Mouse (Mus musculus): ENCODE results near the gene Pibf1. TPM values are rescaled to one million over a fixed set of nuclear protein-coding genes. Genes with fewer than 3 reads are reported as not detected.

The Pibf1 gene
- polyA plus RNA-seq, 1 experiment, result 2.5 TPM

- Histone ChIP-seq H3K4me3 (peak overlapping the region; percentile 53), H3K4me2 (ENCODE audit: low read depth) (peak overlapping the region; percentile 39), H3ac (ENCODE audit: control insufficient read depth, insufficient read length) (peak overlapping the region; percentile 95), H3K79me2 (ENCODE audit: control insufficient read depth, insufficient read depth) (peaks cover 56% of the 10 kb centered on the region), H3K36me3 (ENCODE audit: control insufficient read depth, insufficient read depth) (peaks cover 23% of the 10 kb centered on the region), H3K27me3 (ENCODE audit: control insufficient read depth, insufficient read depth, insufficient read length) (no peaks in the 10 kb centered on the region)
- TF ChIP-seq TCF12 (IDR thresholded peaks at IDR 0.05; ENCODE audit: insufficient read depth, poor library complexity, severe bottlenecking) (peak; percentile 52), POLR2A (IDR thresholded peaks at IDR 0.05; ENCODE audit: insufficient read length, low read depth) (no peak), REST (IDR thresholded peaks at IDR 0.05; ENCODE audit: insufficient read depth, insufficient read length) (no peak), USF1 (IDR thresholded peaks at IDR 0.05; ENCODE audit: low read depth) (no peak), SRF (IDR thresholded peaks at IDR 0.05; ENCODE audit: control insufficient read depth, insufficient read length, low read depth) (no peak), E2F4 (IDR thresholded peaks at IDR 0.05; ENCODE audit: insufficient read depth) (no peak), MYOD1 (IDR thresholded peaks at IDR 0.05; ENCODE audit: control insufficient read depth in 1 of 3, insufficient read length in 2 of 3, low read depth in 2 of 3) (peak in 2 of 3 experiments; percentile 25 to 33), CEBPB (IDR thresholded peaks at IDR 0.05; ENCODE audit: insufficient read depth, poor library complexity, severe bottlenecking) (no peak), MYOG (IDR thresholded peaks at IDR 0.05; ENCODE audit: control insufficient read depth in 1 of 3, insufficient read depth in 1 of 3, insufficient read length in 2 of 3, low read depth in 2 of 3) (peak in 1 of 3 experiments; percentile 86), MAX (IDR thresholded peaks at IDR 0.05; ENCODE audit: low read depth) (no peak), POLR2AphosphoS2 (IDR thresholded peaks at IDR 0.05; ENCODE audit: insufficient read length, low read depth) (no peak), TCF3 (IDR thresholded peaks at IDR 0.05; ENCODE audit: insufficient read length, low read depth) (no peak)
These were observed 200.5 kb downstream of the Pibf1 start for GRCm38 (mm10) chr14:99299701-99300191.

- no peak overlapping the region for H3ac ChIP-seq (ENCODE audit: control insufficient read depth, insufficient read length)
- H3K4me3 ChIP-seq, result peak overlapping the region; percentile 53
- no peaks in the 10 kb centered on the region for H3K27me3 ChIP-seq (ENCODE audit: control insufficient read depth, insufficient read depth, insufficient read length)
- TF ChIP-seq E2F4 (IDR thresholded peaks at IDR 0.05; ENCODE audit: insufficient read depth) (no peak), POLR2A (IDR thresholded peaks at IDR 0.05; ENCODE audit: insufficient read length, low read depth) (no peak), TCF3 (IDR thresholded peaks at IDR 0.05; ENCODE audit: insufficient read length, low read depth) (no peak), MAX (IDR thresholded peaks at IDR 0.05; ENCODE audit: low read depth) (no peak), POLR2AphosphoS2 (IDR thresholded peaks at IDR 0.05; ENCODE audit: insufficient read length, low read depth) (no peak), CEBPB (IDR thresholded peaks at IDR 0.05; ENCODE audit: insufficient read depth, poor library complexity, severe bottlenecking) (no peak), MYOG (IDR thresholded peaks at IDR 0.05; ENCODE audit: control insufficient read depth in 1 of 3, insufficient read depth in 1 of 3, insufficient read length in 2 of 3, low read depth in 2 of 3) (no peak), TCF12 (IDR thresholded peaks at IDR 0.05; ENCODE audit: insufficient read depth, poor library complexity, severe bottlenecking) (no peak), USF1 (IDR thresholded peaks at IDR 0.05; ENCODE audit: low read depth) (no peak), MYOD1 (IDR thresholded peaks at IDR 0.05; ENCODE audit: control insufficient read depth in 1 of 3, insufficient read length in 2 of 3, low read depth in 2 of 3) (no peak)
- peaks cover 37% of the 10 kb centered on the region for H3K36me3 ChIP-seq (ENCODE audit: control insufficient read depth, insufficient read depth)
- H3K79me2 ChIP-seq (ENCODE audit: control insufficient read depth, insufficient read depth), result peaks cover 73% of the 10 kb centered on the region
- peak overlapping the region; percentile 39 for H3K4me2 ChIP-seq (ENCODE audit: low read depth)
These were observed 202.2 kb downstream of the Pibf1 start for GRCm38 (mm10) chr14:99301472-99301871.

Other genes starting within 250 kb of the Pibf1 start
- gene Rpl36a-ps1, start 105.1 kb upstream of the Pibf1 start, polyA plus RNA-seq (2012; fragmentation: generic; extraction: Trizol), result 12.9 TPM
- 11.2 TPM for gene Mzt1, start 53.3 kb upstream of the Pibf1 start, polyA plus RNA-seq (2012; fragmentation: generic; extraction: Trizol)
- 4.3 TPM for gene Bora, start 53.2 kb upstream of the Pibf1 start, polyA plus RNA-seq (2012; fragmentation: generic; extraction: Trizol)
- 12.3 TPM for gene Dis3, start 346 bp downstream of the Pibf1 start, polyA plus RNA-seq (2012; fragmentation: generic; extraction: Trizol)
- 52.0 TPM for gene Klf5, start 199.3 kb downstream of the Pibf1 start, polyA plus RNA-seq (2012; fragmentation: generic; extraction: Trizol)

All from myocyte (in vitro differentiated cells).